Mouse (Mus musculus) brain, adult 2 months (tissue): Measurements from ENCODE around the gene Fam118a.
"Not testable (repeated sequence)": the region's sequence is repeated elsewhere in the genome, so short reads cannot be mapped to it uniquely, and the experiment has no call there.

ENCODE experiments used
- DNase-seq: peaks from one replicate; pipeline ENCODE4 v3.0.0; 2011; ENCODE audit warnings: low read depth, low spot score

The Fam118a gene

DNA sequence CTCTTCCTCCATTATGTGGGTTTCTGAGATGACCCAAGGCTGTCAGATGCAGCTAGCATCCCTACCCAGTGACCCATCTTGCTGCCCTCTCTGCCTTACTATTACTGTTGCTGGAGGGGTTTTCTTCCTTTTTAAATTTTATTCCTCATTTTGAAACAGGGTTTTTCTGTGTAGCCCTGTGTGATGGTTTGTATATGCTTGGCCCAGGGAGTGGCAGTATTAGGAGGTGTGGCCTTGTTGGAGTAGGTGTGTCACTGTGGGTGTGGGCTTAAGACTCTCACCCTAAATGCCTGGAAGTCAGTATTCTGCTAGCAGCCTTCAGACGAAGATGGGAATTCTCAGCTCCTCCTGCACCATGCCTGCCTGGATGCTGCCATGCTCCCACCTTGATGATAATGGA lies at the start of gene Fam118a:
Gene Fam118a (plus strand): TSS at position 301 of the 400 bp plus-strand sequence.
- DNase-seq = not testable (repeated sequence)

DNA sequence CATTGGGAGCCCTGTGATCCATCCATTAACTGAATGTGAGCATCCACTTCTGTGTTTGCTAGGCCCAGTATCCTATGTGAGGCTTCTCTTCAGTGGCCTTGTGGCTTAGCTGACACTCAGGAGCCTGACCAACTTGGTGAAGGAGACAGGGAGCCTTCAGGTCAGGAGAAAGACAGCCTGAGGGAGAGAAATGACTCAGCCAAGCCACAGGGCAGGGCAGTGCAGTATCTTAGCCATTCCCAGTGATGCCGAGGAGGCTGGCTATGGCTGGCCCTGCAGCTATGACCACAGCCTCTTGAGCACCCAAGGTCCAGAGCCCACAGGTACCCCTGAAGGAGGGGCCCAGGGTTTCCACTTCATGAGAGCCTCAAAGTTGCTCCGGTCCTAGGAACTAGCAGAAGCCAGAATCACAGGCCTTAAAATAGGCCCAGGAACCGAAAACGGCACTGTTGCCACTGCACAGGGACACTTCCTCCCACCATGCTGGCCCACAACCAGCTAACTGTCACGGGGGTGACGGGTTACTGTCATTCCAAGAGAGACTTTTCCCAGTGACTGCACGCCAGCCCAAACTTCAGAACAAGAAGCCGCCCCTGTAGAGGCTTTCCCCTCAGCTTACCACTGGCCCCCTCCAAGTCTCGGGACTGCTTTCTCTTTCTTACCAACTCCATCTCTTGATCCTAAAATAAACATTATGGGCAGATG lies 47.0 kb upstream of the Fam118a start:
- DNase-seq = peak; percentile 72

DNA sequence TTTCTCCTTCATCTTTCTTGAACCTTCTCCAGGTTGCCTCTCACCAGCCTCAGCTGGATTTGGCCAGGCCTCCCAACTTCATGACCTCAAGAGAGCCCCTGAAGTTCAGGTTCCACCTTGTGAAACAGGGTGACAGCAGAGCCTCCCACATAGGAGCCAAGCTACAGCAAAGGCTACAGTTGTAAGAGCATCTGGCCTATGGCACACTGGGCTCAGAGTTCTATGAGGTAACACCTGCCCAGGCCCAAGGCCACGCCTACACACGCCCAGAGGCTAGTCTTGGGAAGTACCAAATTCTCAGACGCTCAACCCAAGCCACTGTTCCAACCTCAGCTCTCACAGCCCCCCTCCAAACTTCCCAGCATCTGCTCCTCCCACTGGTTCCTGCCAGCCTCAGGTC lies 45.9 kb upstream of the Fam118a start:
- DNase-seq = no peak

DNA sequence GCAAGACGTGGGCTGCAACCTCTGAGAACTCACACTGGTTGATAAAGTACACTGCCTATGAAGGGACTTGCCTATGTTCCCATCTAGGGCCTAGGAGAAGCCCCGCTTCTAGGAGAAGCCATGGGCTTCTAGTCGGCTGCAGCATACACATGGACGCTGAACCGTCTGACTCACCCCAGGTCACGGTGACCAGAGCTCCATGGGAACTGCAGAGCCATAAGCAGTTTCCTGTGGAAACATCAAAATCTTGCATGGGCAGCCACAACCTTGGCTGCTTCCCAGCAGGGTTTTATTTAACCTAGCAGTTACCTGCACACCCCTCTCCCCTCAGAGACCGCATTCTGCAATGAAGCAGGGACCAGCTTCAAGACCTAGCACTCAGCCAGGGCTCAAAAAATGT lies 45.0 kb upstream of the Fam118a start:
- DNase-seq = no peak

DNA sequence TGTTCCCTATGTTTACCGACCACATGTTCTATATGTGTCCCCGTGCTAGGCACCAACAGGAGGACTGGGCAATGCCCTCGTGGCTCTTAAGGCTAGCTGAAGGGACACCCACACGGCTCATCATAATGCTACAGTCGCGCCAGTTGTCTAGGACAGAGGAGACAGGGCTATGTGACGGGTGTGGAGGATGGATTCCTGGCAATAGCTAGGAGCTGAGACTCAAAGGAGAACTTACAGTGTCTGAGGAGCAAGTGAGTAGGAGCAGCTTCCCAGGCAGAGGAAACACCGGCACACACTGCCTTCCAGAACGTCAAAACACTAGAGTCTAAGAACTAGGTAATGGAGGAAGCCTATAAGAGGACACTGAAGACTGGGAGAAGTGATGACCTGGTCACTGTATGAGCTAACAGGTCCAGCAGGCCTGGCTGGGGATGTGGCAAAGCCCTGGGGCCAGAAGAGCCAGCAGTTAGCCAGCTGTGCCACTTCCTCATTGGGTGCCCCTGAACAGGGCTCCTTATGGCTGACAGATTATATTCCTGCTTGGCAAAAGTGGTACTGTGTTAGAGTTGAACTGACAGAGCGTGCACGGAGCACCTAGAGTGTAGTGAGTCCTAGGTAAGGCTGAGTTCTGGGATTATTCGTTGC lies 43.1 kb upstream of the Fam118a start:
- DNase-seq = peak; percentile 67

DNA sequence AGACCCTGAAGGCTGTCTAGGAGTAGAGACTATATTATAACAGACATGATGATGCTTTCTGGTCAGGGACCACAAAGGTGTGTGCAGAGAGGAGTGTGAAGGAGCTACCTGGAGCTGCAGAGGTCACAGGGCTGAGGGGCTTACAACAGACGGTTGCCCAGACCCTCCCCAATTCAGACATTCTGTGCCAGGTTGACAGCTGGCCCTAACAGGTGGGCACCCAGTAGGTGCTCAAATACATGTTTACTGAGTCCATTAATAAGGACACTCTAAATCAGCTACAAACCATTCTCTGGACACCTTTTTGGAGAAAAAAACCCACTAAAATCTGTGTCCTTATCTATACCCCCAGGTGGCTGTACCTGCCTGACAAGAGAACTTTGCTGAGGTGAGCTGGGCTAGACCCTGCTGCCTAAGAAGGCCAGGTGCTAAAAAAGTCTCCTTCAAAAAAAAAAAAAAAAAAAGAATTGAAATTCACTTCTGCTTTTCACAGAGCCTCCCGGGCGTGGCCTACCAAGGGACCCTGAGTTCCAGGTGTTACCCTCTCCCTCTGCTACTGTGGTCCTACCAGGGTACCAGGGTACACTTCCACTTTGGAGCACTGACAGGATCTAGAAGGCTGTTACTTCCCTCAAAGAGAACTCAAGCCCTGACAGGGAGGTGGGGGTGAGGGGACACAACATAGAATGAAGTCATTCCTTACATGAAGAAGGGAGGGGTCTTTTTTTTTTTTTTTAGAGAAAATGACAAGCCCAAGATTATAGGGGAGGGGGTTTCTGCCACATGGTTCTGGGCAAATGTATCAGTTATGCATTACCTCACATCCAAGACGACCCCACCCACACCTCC lies 42.4 kb upstream of the Fam118a start:
- DNase-seq = no peak

DNA sequence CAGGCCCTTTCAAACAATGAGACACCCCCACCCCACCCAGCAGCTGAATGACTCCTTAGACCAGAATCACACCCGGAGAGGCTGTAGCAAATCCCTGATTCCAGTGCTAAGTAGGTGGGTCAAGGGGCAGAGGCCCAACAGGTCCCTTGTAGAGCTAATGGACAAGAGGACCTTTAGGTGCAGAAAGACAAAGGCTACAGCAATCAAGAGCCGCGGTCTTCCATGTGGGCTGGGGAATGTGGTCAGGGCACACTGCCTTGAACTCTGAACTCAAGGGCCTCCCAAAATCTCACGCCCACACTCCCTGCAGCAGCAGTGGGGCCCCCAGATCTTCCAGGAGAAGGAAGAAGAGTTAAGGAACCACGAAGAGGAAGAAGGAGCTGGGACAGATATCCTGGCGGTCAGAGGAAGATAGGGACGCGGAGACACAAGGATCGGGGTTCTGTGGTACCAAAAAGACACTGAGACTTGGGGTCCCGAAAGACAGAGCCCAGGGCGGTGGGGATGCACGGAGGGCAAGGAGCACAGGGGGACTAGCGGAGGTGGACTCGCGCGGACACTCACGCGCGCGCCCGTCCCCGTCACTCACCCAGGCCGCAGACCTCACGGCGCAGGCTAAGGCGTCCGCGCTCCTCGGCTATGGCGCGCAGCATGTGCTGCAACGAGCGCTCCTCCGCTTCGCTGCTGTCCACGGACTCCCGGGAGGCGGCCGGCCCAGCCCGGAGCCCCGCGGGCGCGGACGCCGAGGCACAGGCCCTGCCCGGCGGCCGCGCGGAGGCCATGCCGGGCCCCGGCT lies 41.5 kb upstream of the Fam118a start:
- DNase-seq = peak; percentile 66

DNA sequence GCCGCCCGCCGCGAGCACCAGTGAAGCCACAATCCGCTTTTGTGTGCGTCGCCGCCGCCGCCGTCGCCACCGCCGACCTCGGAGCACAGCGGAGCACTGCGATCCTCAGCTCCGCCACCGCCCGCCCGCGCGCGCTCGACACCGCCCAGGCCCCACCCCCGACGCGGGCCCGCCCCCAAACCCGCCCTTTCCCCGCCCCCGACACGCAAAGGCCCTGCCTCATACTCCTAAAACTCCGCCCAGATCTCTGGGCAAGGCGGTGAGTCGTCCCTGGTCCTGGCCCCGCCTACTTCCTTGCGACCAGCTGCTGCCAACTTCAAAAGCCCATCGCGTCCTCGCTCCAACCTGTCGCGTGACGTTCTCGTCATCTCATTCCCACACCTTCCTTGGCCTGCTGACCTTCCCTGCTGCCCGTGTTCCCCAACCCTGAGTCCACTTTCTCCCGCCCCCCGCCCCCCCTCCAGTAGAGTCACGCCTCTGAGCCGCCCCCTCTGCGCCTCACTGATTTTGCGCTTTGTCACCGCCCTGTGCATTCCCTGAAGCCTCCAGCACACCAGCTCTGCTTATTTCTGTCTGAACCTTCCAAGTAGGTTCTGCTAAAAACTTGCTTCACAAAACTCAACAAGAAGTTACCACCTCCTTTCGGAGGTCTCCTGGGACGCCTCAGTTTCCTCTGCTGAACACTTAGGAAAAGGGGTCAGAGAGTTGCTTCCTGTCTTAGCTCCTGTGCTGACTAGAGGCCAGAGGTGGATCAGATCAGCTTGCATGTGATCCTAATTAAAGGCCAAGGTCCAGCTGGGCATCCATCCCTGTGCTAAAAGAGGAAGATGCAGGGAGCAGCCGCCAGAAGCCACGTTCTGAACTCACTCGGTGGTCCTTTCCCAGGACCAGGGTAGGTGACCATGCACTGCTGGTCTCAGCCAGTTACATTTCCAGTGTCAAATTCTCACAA lies 40.6 kb upstream of the Fam118a start, which contains the start of gene 5031439G07Rik:
Gene 5031439G07Rik (minus strand): TSS at position 678 of the 952 bp plus-strand sequence.
- DNase-seq = peak; percentile 96

DNA sequence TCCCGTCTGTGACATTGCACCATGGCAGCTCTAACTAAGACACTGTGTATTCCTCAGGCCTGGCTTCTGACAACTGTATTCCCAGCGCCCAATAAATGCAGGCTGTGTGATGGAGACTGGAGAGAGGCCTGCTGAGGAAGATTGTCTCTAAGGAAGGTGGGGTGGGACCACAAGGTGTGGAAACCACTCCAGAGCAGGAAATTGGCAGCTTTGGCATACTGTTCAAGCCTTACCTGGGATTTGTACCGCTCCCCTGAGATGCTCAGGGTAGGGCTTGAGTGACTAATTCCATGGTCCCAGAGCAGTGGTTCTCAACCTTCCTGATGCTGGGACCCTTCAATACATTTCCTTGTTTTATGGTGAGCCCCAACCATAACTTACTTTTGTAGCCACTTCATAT lies 39.6 kb upstream of the Fam118a start:
- no peak for DNase-seq

DNA sequence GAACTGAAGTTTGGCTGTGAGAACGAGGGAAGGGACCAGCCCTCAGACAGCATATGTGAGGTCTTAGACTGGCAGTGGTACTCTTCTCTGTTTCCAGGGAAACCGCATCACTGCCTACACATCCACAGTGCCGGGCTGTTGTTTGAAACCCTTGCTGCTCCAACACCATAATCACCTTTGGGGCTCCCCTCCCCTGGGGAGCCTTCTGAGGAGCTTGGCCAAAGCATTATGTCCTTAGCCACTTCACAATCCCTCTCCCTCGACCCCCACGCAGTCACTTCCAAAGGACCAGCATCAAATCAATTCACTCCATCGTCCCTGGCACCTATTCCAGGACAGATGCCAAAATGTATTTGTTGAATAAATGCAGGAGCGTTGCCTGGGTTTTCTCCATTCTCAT lies 39.0 kb upstream of the Fam118a start:
- peak; percentile 65 for DNase-seq

DNA sequence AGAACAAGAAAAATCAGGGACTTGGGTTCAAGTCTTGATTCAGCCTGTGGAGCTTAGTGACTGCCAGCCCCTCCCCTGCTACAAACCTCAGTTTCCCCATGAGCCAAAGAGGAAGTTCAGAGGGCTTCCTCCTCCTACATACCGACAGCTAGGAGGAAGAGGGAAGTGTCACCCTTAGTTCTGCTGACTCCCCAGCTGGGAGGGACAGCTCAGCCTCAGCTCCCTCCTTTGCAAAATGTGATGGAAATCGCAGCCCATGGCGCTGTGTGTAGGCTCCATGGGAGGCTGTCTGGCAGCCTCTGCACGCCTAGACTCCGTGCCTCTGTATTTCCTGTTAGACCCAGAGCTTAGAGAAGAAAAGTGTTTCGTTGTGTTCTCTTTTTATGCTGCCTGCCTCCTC lies 34.2 kb upstream of the Fam118a start:
- DNase-seq = peak; percentile 54

DNA sequence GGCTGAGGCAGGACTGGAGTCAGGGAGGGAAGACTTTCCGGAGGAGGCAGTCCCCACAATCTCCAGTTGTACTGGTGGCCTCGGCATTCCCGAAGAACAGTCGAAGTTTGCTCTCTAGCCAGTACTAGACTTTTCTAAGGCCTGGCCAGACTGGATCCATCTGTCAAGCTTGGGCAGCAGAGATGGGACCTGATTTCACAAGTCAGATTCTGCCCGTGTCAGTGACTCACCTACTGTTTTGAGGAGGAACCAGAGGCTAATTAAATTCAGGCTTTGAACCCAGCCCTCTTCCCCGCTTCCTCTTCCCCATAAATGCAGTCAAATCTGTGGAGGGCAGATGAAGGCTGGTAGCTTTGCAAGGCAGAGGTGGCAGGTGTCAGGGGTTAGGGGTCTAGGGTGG lies 33.7 kb upstream of the Fam118a start:
- no peak for DNase-seq

DNA sequence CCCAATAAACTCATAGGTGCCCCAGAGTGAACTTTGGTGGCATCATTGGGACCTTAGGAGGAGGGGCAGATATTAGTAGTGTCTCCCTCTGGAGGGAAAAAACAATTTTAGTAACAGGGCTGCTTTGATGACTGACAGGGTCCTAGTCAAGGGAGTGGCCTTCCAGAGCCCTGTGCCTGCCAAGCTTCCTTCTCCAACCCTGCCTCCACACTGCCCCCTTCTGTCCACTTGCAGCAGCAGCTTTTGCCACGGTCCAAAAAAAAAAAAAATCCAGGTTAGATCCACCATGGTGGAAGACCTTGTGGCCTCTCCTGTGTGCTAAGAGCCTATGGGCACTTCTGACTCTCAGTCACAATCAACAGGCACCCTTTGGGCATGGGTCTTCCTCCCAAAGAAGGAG lies 32.8 kb upstream of the Fam118a start:
- DNase-seq = peak; percentile 78

DNA sequence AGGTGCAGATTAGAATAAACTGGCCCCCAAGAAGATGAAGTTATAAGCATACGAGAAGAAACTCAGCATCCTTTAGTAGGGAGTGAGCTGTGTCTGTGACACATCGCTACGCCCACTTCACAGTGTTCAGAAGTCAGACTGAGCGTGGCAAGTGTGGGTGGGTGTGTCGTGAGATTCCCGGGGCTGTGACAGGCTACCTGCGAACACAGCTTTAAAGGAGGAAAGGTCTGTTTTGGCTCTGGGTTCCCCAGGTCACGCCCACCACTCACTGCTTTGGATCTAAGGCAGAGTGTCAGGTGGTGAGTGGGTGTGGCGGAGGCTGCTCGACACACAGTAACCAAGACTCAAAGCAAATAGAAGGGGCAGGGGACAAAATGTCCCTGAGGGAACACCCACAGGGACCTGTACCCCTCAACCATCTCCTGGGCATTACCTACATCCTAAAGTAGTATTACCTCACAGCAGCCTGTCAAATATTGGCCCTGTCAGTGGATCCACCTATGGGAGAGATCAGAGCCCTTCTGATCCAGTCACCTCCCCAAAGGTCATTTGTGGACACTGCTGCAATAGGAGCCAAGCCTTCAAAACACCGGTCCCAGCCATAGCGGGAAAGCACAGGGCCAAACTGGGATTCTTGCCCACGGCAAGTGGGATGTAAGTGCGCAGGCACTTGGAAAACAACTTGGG lies 30.8 kb upstream of the Fam118a start:
- peak; percentile 91 for DNase-seq

DNA sequence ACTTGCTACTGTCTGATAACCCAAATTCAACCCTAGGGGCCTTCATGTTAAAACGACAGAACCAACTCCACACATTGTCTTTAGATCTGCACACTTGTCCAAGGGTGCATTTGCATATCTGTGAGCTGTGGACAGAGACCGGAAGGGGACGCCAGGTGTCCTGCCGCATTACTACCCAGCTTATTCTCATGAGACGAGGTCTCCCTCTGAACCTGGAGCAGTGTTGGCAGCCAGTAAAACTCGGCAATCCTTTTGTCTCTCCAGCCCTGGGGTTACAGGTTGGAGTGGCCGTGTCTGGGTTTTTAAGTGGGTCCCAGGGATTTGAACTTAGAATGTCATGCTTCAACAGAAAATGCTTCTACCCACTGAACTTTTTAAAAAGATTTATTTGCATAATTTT lies 28.8 kb upstream of the Fam118a start:
- no peak for DNase-seq

DNA sequence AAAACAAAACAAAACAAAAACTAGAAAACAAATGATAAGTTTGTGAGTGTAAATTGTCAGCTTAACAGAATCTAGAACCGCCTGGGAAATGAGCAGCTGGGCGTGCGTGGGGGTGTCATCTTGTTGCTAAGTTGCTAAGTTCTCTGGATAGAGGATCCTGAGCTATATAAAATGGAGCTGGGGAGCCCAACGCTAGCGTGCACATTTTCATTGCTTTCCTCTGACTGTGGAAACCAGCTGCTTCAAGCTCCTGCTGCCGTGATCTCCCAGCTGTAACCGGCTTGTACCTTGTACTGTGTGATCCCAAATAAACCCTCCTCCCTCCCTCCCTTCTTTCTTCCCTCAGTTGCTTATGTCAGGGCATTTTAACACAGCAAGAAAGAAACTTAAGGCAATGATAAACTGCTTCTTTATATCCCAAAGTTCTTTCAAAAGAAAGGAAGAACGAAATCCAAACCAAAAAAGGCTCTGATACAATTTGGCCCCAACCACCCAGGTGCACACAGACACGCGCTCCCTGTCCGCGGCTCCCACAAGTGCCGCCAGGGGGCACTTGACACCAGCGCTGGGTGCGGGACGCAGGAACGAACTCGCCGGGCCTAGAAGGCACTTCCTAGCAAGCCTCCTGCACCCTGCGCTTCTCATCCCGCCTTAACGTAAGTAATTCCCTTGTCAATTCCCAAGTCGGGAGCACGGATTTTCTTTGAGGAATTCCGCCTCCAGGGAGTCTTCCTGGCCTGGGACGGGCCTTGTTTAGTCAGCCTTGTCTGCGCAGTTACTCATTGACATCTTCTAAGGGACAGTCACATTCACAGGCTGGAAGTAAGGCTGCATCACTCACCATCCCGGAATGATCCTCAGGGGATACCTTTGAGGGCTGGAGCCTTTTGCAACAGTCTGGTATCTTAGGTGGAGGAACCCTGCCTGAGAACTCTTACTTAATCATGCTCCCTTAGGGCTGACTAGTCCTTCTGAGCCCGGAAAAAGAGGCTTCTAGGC lies 27.5 kb upstream of the Fam118a start:
- DNase-seq = peak; percentile 88

DNA sequence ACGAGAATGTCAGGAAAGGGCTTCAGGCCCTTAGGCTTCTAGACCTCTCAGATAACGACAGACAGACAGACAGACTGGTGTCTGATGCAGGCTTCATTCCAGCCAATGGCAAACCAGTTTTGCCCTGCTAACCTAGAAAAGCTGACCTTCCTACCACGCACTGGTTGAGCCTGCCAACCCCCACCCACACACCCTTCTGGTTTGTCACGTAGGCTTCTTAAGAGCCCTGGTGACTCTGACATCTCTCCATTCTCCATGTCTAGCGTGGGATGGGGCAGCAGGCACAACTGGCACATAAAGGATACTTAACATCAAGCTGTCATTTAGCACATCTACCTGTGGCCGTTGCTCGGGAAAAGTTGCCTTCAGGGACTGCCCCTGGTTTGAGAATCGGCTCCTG lies 19.1 kb upstream of the Fam118a start:
- DNase-seq = no peak

DNA sequence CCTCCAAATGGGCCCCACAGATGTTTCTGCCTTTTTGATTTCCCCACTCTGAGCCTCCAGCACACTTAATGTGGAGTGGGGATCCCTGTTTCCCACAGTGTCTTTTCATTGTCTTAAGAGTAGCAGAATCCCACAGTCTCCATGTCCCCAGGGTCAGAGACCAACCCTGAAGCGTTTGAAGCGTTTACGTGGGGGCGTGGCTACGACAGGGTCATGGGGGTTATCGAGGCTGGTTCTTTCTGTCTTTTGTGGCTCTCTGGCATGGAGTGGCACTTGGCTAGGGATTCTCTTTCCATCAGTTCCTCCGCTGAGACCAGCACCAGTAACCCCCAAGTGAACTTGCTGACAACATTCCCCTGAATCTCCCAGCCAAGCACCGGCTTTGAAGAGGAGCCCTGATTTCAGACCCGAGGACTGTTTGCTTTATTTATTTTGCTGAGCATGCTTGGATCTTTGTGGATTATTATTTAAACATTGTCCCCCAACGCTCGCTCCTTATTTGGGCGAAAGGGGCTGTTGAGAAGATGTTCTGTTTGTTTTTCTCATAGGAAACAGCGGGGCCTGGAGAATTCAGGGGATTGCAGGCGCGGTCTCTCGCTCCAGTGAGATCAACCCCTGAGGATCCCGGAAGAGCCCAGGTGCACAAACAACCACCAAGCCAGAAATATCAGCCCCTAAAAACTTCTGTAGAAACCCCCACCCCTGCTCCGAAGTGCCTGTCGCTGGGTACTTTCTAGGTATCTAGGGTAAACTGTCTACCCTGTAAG lies 16.7 kb upstream of the Fam118a start:
- no peak for DNase-seq
